Mouse (Mus musculus) left cerebral cortex, postnatal 10 days (tissue): Measurements from ENCODE around the gene Gimap7. TPM values are rescaled to one million over a fixed set of nuclear protein-coding genes. Genes with fewer than 3 reads are reported as not detected.
A peak's percentile ranks its signal among the peaks of the same experiment; 100 is the strongest.

Source experiments
- DNase-seq, 2 experiments: peaks; one replicate each; pipeline ENCODE4 v3.0.0; 2021 to 2022; ENCODE audit warnings: low spot score in 2 of 2, mixed read lengths in 1 of 2; ENCODE audit errors: extremely low spot score in 1 of 2
- intact Hi-C: fragments of 180-260 bp; cut with DNase I; formaldehyde crosslinking; loops from one replicate; pipeline ENCODE4 v1.15.1; 2025
- total RNA-seq, 2 experiments: library from RNA; stranded (reverse); gene quantifications; 2 replicates each; pipeline ENCODE4 v1.2.3; 2021

Gimap7 gene
- total RNA-seq, 2 experiments from 2014 or later: not detected

DNA sequence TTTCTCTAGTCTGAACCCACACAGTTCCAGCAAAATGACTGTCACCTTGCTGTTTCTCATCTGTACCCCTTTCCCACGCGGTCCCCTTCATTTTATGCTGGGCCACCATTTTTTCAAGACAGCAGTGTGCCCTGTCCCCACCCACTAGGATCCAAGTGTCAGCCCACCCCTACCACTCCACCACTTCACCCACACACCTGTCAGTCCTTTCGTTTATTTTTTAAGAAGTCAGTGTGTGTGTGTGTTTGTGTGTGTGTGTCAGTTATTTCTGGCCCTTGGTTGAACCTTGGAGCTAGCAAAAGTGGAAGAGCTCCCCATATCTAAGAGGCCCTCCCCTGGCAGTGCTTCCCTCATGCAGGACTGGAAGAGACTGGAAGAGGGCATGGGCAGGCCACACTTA lies 50.5 kb downstream of the Gimap7 start:
- no peak for DNase-seq
- intact Hi-C loops: no loop called here

DNA sequence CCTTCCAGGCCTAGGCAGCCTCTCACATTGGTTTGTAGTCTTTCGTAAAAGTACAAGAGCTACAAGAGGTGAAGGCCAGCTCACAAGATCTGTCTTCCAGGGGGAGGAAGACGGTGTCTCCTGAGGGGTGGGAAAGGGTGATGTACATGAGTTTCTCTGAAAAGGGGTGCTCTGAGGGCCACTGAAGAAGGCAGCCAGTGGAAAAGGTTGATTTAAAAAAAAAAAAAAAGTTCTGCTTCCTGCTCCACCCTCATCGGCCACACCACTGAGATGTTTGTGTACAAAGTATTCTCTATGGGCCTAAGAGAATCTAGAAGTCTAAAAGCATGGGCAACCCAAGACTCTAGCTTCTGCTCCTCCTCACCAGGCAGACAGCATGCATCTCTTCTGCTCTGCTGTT lies 52.3 kb downstream of the Gimap7 start, which contains the start of gene Gimap3:
Gene Gimap3 (minus strand): TSS at position 156 of the 400 bp plus-strand sequence.
- no peak for DNase-seq
- intact Hi-C loops: loop anchor here (5.0 kb wide), 1 partner anchor 593 kb away; no protein-coding TSS in a partner anchor

DNA sequence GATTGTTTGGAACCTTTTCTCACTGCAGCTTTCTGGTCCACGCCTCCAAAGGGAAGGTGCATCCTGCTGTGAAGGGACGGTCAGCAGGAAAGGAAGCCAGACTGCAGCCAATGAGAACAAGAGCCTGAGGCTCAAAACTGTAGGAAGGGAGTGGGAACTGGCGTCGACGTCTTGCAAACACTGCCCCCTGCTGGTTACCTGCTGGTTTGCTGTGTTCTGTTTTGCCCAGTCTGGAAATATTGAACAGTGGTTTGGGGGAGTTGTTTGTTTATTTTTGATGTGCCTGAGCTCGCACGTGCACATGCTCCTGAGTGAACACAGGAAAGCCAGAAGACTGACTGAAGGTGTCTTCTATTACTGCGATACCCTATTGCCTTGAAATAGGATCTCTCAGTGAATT lies 53.6 kb downstream of the Gimap7 start:
- DNase-seq: peak; percentile 54 to 84
- intact Hi-C loops: loop anchor here (2.0 to 5.0 kb wide), 2 partner anchors 127 to 595 kb away; no protein-coding TSS in a partner anchor

Other genes with a start within 250 kb of the Gimap7 start
- 100 to 1,000 TPM; 485 to 501 TPM for gene Atp6v0e2, start 181.0 kb upstream of the Gimap7 start, total RNA-seq
- 10 to 100 TPM; 28.9 to 31.6 TPM for gene Lrrc61, start 163.8 kb upstream of the Gimap7 start, total RNA-seq
- 1 to 10 TPM; 6.2 to 7.0 TPM for gene Rarres2, start 145.8 kb upstream of the Gimap7 start, total RNA-seq
- not detected for gene Gm45021, start 129.0 kb upstream of the Gimap7 start, total RNA-seq
- gene Repin1, start 124.7 kb upstream of the Gimap7 start, total RNA-seq: 10 to 100 TPM; 28.0 to 29.5 TPM
- not detected for gene Gm44965, start 124.7 kb upstream of the Gimap7 start, total RNA-seq
- gene Zfp775, start 116.6 kb upstream of the Gimap7 start, total RNA-seq: 1 to 10 TPM; 5.8 to 6.8 TPM
- gene AI854703, start 91.9 kb upstream of the Gimap7 start, total RNA-seq: 10 to 100 TPM; 17.1 to 17.3 TPM
- gene Gimap8, start 71.4 kb upstream of the Gimap7 start, total RNA-seq: 1 to 10 TPM; 1.3 to 1.8 TPM
- gene Gimap9, start 42.5 kb upstream of the Gimap7 start, total RNA-seq: 1 to 10 TPM; 1.2 to 1.4 TPM
- under 1 TPM; 0.55 to 0.66 TPM for gene Gimap4, start 34.1 kb upstream of the Gimap7 start, total RNA-seq
- gene Gimap6, start 10.4 kb upstream of the Gimap7 start, total RNA-seq: 1 to 10 TPM; 6.5 to 7.0 TPM
- not detected for gene Gm28053, start within 50 bp of the Gimap7 start, total RNA-seq
- gene Gimap1, start 20.4 kb downstream of the Gimap7 start, total RNA-seq: 1 to 10 TPM; 3.1 to 3.4 TPM
- gene Gimap5, start 27.6 kb downstream of the Gimap7 start, total RNA-seq: 1 to 10 TPM; 1.2 to 1.6 TPM
- gene Gimap3, start 52.2 kb downstream of the Gimap7 start, total RNA-seq: not detected
- 10 to 100 TPM; 15.6 to 18.6 TPM for gene Tmem176a, start 122.3 kb downstream of the Gimap7 start, total RNA-seq
- gene Tmem176b, start 122.9 kb downstream of the Gimap7 start, total RNA-seq: 10 to 100 TPM; 38.2 to 42.5 TPM
- gene Aoc1, start 154.3 kb downstream of the Gimap7 start, total RNA-seq: not detected
- not detected for gene 1600015I10Rik, start 211.3 kb downstream of the Gimap7 start, total RNA-seq